Mouse (Mus musculus) neural tube, embryonic 10.5 days (tissue): ENCODE data around the gene Nkain4.

ENCODE experiments used
- DNase-seq: peaks from one replicate; pipeline ENCODE4 v3.0.0-alpha.2; 2017; ENCODE audit warnings: low spot score; ENCODE audit errors: extremely low spot score

The Nkain4 gene

GRCm38 (mm10) chr2:180894029-180894623, 60.4 kb downstream of the Nkain4 start:
- peak; percentile 84 for DNase-seq

- peak; percentile 70 for DNase-seq
Measured at GRCm38 (mm10) chr2:180893537-180894028, 60.9 kb downstream of the Nkain4 start.

DNA sequence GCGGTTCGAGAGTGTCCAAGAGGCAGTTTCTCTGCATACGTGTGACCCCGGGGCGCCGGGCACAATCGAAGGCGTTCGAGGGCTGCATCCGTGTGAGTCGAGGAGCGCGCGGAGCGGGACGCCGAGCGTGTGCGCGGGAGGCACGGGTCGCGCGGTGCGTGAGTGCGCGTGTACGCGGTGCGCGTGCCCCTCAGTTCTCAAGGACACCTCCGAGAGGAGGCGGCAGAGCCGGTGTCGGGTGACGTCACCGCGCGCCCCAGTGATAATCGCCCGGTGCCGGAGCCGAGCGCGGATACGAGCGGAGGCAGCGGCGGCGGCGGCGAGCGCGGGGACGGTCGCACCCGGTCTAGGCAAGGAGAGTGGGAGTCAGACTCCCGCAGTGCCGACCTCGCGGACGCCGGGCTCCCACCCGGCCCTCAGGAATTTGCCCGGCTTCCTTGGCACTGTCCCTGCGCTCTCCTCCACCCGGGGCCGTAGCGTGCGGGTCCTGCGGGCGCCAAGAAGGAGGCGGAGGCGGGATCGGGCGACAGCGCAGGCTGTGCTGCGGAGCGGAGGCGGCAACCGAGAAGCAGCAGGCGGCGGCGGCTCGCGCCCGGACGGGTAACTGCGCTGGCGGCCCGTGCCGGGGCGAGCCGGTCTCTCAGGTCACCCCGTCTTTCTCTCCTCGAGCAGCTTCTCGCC, 61.5 kb downstream of the Nkain4 start:
- peak; percentile 76 for DNase-seq

DNA sequence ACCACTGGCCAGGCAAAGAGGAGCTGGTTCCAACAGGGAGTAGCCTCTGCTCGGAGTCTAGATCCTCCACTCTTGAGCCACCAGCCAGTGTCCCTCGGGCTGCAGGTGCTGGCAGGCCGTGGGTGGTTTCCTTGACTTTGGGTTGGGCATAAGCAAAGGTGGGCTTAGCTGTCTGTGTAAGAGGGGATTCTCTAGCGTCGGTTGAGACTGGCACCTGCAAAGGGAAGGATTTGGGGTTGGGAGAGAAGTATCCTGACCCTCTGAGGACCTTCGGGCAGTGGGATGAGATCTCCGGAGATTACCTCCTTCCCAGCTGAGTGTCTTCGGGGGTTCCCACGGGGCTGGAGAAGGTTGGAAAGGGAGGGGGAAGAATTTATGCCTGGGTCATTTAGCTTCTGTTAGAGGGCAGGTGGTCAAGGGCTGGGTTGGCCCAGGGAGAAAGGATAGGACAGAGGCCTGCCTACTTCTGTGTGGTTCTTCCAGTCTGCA, 62.6 kb downstream of the Nkain4 start:
- peak; percentile 63 for DNase-seq

GRCm38 (mm10) chr2:180891075-180891834, 63.2 kb downstream of the Nkain4 start:
- peak; percentile 68 for DNase-seq

GRCm38 (mm10) chr2:180890422-180891074, 64.0 kb downstream of the Nkain4 start:
- peak; percentile 61 for DNase-seq

DNA sequence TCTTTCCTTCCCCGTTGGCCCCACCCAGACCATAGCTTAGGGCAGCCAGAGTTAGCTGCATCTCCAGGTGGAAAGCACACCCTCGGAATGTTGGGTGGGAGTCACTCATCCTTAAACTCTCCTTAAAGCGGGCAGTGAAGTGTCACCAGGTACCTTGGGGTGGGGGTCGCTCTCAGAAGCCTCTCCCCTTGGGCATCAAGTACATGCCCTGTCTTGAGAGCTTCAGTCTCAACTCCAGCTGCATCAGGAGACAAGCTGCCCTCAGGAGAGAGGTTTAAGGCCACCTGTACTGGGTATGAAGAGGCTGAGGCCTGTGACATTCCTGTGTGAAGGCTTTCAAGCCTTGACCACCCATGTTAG, 64.6 kb downstream of the Nkain4 start:
- DNase-seq, result peak; percentile 44

DNA sequence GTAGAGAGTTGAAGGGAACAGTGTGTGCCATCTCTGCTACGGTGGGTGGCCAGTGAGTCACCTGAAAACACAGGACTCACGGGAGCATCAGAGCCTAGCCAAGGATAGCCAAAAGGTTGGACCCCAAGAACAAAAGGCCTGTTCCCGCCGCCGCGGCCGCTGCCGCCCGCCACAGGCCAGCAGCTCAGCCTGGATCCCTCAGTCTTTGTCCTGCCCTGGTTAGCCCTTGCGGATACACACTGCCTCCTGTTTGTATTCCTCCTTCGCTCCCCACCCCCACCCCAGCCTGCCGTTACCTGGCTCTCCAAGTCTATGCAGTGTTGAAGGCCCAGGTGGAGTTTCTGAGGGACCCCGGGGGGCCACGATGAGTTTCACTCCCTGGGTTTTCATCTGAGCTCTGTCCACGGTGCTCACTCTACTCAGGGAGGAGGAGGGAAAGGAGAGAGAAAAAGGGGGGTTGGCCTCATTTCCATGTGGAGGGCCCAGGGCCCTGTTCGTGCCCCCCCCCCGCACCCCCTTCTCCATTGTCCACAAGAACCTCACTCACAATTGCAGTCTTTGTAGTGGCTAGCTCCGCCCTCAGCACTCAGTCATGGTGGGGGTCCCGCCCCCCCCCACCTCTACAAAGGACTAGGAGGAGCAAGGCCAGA, 65.1 kb downstream of the Nkain4 start:
- peak; percentile 64 for DNase-seq

GRCm38 (mm10) chr2:180885270-180885669, 69.2 kb downstream of the Nkain4 start:
- DNase-seq, result no peak
